Mouse (Mus musculus) adrenal gland (tissue): ENCODE data around the gene Cops3.
"Not testable (repeated sequence)": the region's sequence is repeated elsewhere in the genome, so short reads cannot be mapped to it uniquely, and the experiment has no call there.

Source experiments
- intact Hi-C: fragments of 180-260 bp; cut with DNase I; formaldehyde crosslinking; loops from one replicate; pipeline ENCODE4 v1.15.1; 2025
- long read RNA-seq, 2 experiments: library from polyadenylated mRNA; unstranded; transcript quantifications; one replicate each; pipeline ENCODE4 v2.0.0; 2020; ENCODE audit warnings: borderline replicate concordance in 1 of 2; ENCODE audit not compliant: insufficient replicate concordance in 1 of 2

Cops3 gene
- long read RNA-seq, experiment 1, transcript Cops3-201 (12 exons, 1,646 nt), result major isoform, 81 of 100 reads
- long read RNA-seq, experiment 1, partial matches to known transcripts, result 3 of 100 reads
- long read RNA-seq, experiment 1, other reads (novel, unspliced or antisense), result 14 of 100 reads
- long read RNA-seq, experiment 2, transcript Cops3-201 (12 exons, 1,646 nt), result major isoform, 99 of 122 reads
- long read RNA-seq, experiment 2, partial matches to known transcripts, result 8 of 122 reads
- long read RNA-seq, experiment 2, other reads (novel, unspliced or antisense), result 13 of 122 reads

GRCm38 (mm10) chr11:59839459-59840126, at the start of gene Cops3:
TSS of gene Cops3 (minus strand) at chr11:59839838.
- intact Hi-C loops, result no loop called here

DNA sequence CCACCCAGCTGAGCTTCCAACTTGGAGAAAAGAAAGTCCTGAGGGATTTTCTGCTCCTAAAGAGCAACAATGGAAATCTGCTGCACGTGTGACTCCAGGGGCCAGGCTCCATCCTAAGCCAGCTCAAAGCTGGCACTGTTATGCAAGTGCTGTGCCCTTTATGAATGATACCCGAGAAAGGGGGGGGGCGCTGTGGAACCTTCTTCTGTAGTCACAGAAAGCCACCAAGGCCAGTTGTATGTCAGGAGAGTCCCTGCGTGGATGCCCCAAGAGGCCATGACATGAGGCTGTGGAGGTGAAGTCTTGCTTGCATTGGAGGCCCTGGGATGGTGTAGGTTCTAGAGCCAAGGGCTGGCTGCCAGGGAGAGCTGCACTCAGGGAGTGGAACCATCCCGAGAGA, 48.5 kb upstream of the Cops3 start:
- intact Hi-C loops, result no loop called here

GRCm38 (mm10) chr11:59886952-59887351, 47.3 kb upstream of the Cops3 start:
- intact Hi-C loops, result no loop called here

DNA sequence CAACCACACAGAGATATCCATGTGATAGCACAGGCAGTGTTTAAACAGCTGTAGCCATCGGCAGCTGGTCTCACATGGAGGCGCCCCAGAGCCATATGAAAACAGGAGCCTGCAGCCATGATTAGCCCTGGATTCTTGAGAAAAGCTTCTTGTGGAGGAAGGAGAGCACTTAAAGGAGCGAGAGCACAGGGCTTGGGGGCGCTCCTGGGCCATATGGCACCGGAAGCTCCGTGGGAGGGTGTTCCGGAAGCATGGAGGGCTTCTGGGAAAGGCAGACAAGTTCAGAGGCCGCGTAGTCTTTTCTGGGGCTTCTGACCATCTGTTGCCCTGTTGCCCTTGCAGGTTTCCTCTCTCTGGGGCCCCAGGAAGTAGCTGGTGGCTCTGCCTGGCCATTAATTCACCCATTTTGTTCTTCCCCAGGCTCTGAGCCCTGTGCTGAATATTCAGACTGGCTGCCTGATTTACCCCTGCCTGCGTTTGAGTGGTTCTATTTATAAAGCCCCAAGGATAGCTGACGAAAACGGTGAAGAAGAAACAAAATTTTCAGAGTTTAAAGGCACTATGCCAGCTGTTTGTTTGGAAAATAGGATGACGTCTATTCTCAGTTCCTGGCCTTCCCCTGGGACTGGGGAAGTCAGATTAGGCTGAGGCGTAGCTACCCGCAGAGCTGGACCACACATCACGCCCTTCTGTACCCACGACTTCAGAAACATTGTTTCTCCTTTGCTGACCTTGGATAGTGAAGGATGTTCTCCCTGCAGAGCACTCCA, 45.8 kb upstream of the Cops3 start:
- intact Hi-C loops, result no loop called here

GRCm38 (mm10) chr11:59880031-59880430, 40.4 kb upstream of the Cops3 start:
- intact Hi-C loops, result loop anchor here (1.0 to 5.0 kb wide), 3 partner anchors 87 to 197 kb away; no protein-coding TSS in a partner anchor

DNA sequence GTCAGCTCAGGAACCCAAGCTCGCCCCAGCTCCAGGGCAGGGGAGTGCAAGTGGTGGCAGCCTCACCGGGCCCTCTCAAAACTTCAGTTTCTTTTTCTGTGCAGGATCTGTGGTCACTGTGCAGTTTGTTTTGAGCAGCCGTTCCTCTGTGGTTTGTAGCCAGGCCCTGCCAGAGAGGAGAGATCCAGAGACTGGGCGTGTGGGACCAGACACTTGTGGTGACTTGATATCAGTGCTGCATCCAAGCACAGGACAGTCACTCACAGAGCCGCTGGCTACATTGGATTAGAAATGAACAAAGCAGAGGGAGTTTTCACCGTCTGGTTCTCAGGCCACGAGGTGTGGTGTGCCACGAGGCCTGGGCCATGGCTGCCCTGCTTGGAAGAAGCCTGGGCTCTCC, 32.5 kb upstream of the Cops3 start:
- intact Hi-C loops, result no loop called here

GRCm38 (mm10) chr11:59864316-59864715, 24.7 kb upstream of the Cops3 start:
- intact Hi-C loops, result loop anchor here (10.0 kb wide), 1 partner anchor 1770 kb away; no protein-coding TSS in a partner anchor

DNA sequence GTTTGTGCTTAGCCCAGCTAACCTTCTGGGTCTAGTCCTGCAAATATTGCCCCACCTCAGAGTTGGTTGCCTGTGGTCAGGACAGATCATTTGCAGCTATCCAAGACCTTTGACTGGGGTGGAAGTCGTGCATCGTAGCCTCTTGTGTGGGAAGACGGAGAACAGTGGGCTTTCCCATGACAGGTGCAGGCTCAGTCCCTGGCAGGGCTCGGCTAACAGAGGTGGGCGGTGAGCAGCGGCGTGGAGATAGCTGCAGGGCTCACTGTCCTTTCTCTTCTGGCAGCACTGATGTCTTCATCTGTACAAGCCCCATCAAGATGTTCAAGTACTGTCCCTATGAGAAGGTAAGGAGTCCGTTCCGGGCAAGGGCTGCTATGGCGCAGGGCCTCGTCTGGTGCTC, 20.8 kb upstream of the Cops3 start:
- intact Hi-C loops, result loop anchor here (10.0 kb wide), 1 partner anchor 1774 kb away; no protein-coding TSS in a partner anchor

DNA sequence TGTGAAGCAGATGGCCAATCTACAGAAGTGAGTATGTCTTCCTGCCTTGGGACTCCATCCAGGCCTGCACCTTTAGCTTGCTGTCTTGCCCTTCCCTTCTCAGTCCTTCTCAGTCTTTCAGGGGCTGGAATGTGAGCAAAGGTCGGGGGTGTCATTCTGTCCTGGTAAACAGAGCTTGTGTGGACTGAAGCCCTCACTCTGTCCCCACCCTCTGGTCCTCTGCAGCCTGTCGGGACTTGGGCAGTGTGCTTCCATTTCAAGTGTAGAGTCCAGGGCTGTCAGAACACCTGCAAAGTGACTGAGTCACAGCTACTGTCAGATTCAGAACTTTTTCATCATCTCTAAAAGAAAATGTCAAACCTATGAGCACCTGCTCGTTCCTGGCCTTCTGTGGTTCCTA, 13.2 kb upstream of the Cops3 start:
- intact Hi-C loops, result no loop called here

DNA sequence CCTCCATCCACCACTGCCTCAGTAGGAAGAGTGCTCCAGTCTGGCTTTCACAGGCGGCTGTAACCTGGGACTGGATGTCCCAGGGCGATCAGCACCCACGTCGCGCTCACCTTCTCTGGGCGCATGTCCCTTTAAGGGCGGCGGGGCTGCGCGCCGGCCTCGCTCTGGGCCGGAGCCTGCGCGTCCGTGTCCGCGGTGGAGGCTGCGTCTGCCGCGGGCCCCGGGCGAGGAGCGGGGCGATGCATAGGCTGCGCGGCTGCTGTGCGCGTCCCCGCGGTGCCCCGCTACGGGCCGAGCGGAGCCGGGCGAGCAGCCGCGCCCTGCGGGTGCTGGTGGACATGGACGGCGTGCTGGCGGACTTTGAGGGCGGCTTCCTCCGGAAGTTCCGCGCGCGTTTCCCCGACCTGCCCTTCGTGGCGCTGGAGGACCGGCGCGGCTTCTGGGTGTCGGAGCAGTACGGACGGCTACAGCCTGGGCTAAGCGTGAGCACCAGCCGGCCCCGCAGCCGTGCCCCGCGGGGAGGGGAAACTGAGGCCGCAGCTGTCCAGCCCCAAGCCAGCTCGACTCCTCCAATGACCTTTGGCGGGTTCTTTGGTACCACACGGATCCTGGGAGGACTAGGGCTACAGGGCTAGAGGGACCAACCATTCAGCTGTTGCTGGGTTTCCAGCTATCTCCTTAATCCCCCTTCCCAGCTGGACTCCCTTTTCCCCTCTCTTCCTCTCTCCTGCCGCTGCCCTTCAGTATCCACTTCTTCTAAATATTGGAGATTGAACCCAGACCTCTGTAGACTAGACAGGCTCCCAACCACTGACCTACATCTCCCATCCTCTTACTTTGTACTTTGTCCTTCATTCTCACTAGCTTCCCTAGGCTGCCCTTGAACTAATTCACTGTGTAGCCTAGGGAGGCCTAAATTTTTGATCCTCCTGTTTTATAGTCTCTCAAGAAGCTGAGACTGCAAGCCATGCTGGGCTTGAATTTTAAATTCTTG, 8.6 kb upstream of the Cops3 start:
- intact Hi-C loops, result loop anchor here (5.0 kb wide), 1 partner anchor 41 kb away; no protein-coding TSS in a partner anchor

DNA sequence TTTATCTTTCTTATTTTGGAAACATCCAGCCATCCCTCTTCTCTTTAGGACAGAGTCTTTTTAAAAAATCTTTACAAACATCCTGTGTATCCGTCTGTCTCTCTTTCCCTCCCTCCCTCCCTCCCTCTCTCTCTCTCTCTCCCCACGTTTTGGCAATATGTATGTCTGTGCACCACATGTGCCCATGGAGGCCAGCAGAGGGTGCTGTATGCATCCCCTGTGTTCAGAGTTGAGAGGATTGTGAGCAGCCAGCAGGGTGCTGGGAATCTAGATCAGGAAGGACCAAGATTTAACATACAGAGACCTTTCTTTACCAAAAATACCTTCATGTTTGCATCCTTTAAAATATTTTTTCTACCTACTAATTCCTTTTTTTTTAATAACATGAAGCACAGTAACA, 7.5 kb upstream of the Cops3 start:
- intact Hi-C loops, result loop anchor here (5.0 kb wide), 1 partner anchor 40 kb away; no protein-coding TSS in a partner anchor

DNA sequence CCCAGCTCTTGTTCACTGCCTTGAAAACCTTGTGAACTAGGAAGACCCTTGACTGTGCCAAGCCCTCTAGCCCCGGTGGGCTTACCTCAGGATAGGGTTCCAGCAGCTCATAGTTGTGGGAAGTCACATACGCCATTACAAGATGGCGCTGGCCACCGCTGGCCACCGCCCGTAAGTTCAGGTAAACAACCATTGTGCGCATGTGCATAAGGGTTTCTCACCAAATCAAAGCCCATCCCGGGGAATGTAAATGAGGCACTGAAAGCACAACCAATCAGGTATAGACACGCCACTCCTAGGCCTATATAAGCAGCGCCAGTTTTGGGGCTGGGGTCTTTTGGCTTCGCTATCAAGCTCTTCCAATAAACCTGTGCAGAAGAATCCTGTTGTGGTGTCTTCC, 6.7 kb upstream of the Cops3 start:
- intact Hi-C loops, result loop anchor here (5.0 kb wide), 1 partner anchor 39 kb away; no protein-coding TSS in a partner anchor

DNA sequence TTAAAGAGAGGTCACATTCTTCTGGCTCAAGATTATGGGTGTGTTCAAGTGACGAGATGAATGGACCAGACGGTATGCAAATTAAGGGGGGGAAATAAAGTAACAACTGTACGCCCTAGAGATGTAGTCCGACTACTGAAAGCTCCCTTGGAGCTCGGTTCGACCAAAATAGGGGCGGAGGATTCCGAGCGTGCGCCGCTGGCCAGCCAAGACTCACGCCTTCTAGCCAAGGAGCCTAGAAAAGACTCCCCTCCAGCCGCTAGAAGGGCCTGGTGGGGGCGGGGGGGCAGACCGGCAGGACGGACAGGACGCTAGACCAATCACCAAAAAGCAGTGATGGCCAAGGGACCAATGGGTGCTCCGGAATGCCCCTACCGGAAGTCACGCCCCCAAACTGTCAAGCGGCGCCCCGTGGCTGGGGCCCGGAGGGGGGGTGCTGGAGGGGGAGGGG, 605 bp downstream of the Cops3 start, which contains the start of gene Nt5m:
Gene Nt5m, plus strand, starts transcription at position 440 of the 451 bp plus-strand sequence.
- intact Hi-C loops, result no loop called here

DNA sequence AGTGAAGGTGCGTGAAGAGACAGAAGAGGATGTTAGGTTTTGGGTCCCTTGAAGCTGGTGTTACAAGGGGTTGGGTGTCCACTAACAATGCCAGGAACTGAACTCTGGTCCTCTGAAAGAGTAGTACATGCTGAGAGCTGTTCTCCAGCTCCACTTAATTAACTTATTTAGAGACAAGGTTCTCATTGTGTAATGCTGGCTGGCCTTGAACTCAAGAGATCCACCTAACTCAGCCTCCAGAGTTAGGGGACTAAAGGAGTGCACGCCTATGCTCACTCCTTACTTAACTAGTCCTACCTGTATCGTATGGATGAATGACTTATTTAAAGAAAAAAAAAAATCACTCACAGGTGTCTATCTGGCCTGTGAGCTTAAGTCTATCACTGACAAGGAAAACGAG, 1.2 kb downstream of the Cops3 start:
- intact Hi-C loops, result no loop called here

DNA sequence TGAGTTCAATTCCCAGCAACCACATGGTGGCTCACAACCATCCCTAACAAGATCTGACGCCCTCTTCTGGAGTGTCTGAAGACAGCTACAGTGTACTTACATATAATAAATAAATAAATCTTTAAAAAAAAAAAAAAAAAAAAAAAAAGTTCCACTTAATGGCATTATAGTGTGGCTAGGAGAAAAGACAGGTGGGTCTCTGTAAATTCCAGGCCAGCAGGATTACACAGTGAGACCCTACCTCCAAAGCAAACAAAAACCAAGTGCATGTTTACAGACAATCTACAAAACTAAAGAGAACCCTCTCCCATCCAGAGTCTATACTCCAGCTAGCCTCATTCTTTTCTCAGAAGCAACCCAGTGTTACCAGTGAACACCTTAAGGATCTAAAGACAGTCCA, 1.8 kb downstream of the Cops3 start:
- intact Hi-C loops, result not testable (repeated sequence)

GRCm38 (mm10) chr11:59821625-59822024, 18.0 kb downstream of the Cops3 start:
- intact Hi-C loops, result no loop called here

DNA sequence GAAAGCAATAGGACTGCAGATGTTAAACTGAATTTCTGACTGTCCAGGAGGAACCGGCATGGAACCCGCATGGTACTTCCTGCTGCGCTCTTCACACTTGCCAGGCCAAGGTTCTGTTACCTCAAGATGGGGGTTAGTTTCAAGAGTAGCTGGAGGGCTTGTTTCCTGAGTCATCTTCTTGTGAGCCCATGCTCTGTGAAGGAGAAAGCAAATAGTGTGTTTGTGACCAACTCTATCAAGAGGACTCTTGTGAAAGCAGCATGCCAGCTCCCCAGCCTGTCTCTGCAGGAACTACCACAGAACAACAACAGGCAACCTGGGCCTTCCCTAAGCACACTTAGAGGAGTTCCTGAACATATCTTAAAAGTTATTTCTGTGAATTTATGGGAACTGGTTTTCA, 21.7 kb downstream of the Cops3 start:
- intact Hi-C loops, result no loop called here

DNA sequence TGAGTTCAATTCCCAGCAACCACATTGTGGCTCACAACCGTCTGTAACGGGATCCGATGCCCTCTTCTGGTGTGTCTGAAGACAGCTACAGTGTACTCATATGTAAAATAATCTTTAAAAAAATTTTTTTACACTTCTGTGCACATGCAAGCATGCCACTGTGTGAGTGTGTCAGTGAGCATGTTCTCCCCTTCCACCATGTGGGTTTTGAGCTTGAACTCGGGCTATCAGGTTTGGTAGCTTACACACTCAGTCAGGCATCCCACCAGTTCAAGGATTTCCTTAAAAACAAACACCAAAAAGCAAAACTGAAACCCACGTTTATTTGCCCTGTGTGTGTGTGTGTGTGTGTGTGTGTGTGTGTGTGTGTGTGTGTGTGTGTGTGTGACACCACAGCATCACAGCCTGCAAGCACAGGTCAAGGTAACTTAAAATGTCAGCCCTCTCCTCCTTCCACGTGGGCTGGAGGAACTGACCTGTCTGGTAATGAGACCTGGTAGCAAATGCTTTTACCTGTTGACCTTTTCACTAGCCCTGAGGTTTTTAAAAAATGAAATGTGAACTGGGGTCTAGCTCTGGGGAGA, 24.1 kb downstream of the Cops3 start:
- intact Hi-C loops, result no loop called here

DNA sequence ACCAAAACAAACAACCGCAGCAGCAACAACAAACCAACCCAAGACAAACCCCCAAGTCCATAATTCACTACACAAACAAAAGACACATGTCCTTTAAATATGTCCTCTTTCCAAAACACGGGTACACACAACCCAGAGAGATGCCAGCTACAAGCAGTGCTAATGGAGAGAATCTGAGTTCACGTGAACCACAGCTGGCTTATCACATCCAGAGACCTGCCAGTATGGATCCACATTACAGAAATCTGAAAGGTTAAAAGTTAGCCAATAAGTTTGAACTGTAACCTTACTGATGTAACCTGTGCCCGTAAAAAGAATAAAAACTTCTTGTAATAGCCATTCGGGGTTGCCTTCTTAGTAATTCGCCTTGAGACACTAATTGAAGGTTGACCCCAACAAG, 24.7 kb downstream of the Cops3 start:
- intact Hi-C loops, result no loop called here

- intact Hi-C loops, result no loop called here
These were observed 25.3 kb downstream of the Cops3 start for GRCm38 (mm10) chr11:59814311-59814710.
